Mouse (Mus musculus) cortical plate, adult 2 months (tissue): ENCODE results near the gene Tef. TPM values are rescaled to one million over a fixed set of nuclear protein-coding genes. Genes with fewer than 3 reads are reported as not detected.

ENCODE experiments used
- H3K27ac ChIP-seq: fragments of 200-500 bp; 2 replicates; pipeline ENCODE4 v1.5.1; 2012; ENCODE audit warnings: low read length, control low read depth, inconsistent platforms; ENCODE audit not compliant: insufficient read depth
- H3K4me1 ChIP-seq: fragments of 200-500 bp; 2 replicates; pipeline ENCODE4 v1.6.1; 2011; ENCODE audit warnings: low read length; ENCODE audit not compliant: control insufficient read depth, insufficient read depth
- H3K4me3 ChIP-seq: fragments of 200-500 bp; 2 replicates; pipeline ENCODE4 v1.5.1; 2011; ENCODE audit warnings: mild to moderate bottlenecking, low read length, control low read depth; ENCODE audit not compliant: insufficient read depth
- CTCF ChIP-seq: fragments of 200-500 bp; IDR thresholded peaks from 2 replicates; pipeline ENCODE4 v1.5.1; 2011; ENCODE audit warnings: mild to moderate bottlenecking, control low read depth, low read length; ENCODE audit not compliant: insufficient read depth; ENCODE audit errors: extremely low read depth
- POLR2A ChIP-seq: fragments of 200-500 bp; IDR thresholded peaks from 2 replicates; pipeline ENCODE4 v1.6.1; 2011; ENCODE audit warnings: mild to moderate bottlenecking, low read length, control low read depth; ENCODE audit not compliant: insufficient read depth; ENCODE audit errors: extremely low read depth
- polyA plus RNA-seq: library from polyadenylated mRNA; depleted of rRNA; stranded (reverse); fragments of >200 nt; gene quantifications from 2 replicates; pipeline ENCODE4 v1.2.3, GENCODE M21; 2012

Gene Tef
- polyA plus RNA-seq, 1 experiment = 318 TPM

DNA sequence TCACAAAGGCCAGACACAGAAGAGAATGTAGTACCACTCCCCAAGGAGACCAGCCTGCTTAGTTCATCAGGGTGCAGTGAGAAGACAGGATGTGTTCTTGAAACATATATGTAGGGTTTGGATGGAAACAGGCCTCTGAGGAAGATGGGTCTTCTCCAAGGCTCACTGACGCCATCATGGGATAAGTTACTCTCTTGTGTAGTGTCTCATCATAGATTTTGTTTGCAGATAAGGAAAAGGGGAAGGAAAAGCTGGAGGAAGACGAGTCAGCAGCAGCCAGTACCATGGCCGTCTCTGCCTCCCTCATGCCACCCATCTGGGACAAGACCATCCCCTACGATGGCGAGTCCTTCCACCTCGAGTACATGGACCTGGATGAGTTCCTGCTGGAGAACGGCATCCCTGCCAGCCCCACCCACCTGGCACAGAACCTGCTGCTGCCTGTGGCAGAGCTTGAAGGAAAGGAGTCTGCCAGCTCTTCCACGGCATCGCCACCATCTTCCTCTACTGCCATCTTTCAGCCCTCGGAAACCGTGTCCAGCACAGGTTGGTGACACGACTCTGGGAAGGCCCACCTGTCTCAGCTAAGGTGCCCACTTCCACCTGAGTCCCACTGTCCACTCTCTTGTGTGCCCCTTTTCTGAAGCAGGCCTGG, 12.6 kb downstream of the Tef start:
- TF ChIP-seq POLR2A (0 out of 2 replicates have a peak, but pooled peaks have one; percentile 18), CTCF (no peak)
- no peak overlapping the region for H3K27ac ChIP-seq
- peaks cover 13% of the 10 kb centered on the region; the same call in 1 of the 2 replicates for H3K4me1 ChIP-seq
- H3K4me3 ChIP-seq = no peak overlapping the region

DNA sequence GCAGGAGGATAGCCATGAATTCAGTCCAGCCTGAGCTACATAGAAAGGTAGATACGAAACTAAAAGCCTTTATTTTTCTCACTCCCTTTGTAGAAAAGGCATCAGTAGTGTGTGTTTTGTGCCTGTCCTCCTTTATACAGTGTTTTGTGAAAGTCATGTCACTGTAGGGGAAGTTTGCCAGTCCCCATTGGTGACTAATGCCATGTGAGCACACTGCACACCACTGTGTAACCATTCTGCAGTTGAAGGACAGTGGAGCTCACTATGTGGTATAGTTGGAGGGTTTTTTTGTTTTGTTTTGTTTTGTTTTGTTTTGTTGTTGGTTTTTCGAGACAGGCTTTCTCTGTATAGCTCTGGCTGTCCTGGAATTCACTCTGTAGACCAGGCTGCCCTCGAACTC, 16.2 kb downstream of the Tef start:
- no peak overlapping the region for H3K4me3 ChIP-seq
- H3K27ac ChIP-seq = no peak overlapping the region
- TF ChIP-seq CTCF = no peak
- no peak for TF ChIP-seq POLR2A
- H3K4me1 ChIP-seq = peaks cover 7% of the 10 kb centered on the region; the same call in 1 of the 2 replicates

DNA sequence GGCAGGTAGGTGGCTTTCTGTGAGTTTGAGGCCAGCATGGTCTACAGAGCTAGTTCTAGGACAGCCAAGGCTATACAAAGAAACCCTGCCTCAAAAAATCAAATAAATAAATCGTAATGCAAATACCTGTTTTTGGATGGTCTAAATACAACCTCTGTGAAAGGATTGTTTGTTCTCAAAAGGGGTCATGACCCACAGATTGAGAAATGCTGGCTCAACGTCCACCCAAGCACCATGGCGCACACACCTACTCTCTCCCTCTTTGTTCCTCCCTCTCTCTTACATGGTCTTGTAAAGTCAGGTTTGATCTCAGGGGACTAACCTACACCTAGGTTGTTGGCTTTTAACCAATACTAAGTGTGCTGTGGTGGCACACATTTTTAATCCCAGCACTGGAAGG, 20.4 kb downstream of the Tef start:
- H3K27ac ChIP-seq = no peak overlapping the region
- H3K4me3 ChIP-seq = no peak overlapping the region
- no peaks in the 10 kb centered on the region for H3K4me1 ChIP-seq
- TF ChIP-seq CTCF = no peak
- no peak for TF ChIP-seq POLR2A

DNA sequence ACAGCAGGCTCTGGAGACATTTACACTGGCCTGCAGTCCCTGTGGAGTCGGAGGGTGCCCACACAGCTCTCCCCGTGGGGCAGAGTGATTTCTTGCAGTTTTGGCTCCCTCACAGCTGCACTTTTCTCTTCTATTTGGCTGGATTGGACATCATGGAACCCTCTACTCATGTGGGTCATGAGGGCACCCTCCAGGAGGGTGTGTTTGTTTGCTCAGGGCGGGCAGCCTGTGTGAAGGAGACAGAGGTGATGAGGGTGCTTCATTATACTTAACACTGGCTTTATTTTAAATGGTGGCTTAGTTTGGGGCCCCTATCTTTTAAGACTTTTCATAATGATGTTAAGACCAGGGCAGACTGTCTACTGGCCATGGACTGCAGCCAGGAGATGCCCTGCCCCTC, 22.6 kb downstream of the Tef start:
- H3K4me3 ChIP-seq = no peak overlapping the region
- no peak for TF ChIP-seq POLR2A
- no peak for TF ChIP-seq CTCF
- no peaks in the 10 kb centered on the region for H3K4me1 ChIP-seq
- no peak overlapping the region for H3K27ac ChIP-seq

DNA sequence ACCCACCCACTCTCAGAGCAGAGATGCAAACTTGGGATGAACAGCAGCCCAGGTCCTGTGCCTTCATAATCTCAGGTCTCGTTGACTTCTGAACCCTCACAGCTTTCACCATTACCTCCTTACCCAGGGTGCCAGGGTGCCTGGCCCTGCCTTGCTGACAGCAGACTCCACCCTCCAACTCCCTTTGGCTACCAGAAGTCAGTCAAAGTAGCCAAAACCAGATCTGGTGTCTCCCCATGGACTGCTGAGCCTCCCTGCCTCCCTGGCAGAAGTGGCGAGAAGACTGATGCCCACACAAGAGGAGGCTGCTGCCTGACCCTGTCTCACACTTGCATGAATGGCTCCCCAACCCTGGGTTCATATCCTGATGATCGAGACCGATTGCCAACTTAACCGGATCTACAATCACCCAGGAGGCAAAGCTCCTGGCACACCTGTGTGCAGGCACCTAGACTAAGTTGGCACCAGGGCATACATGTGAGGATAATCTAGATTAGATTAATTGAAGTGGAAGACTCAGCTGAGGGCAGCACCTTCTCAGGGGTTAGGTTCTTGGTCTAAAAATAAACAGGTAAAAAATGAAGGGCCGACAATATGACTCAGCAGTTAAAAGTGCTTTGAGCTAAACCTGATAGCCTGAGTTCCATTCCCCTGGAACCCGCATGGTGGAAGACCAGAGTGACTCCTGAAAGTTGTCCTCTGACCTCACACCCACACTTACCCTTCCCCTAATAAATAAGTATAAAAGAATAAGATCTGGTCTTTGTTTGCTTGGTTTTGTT, 26.4 kb downstream of the Tef start:
- Histone ChIP-seq H3K4me1 (no peaks in the 10 kb centered on the region), H3K4me3 (no peak overlapping the region), H3K27ac (no peak overlapping the region)
- TF ChIP-seq POLR2A = no peak

DNA sequence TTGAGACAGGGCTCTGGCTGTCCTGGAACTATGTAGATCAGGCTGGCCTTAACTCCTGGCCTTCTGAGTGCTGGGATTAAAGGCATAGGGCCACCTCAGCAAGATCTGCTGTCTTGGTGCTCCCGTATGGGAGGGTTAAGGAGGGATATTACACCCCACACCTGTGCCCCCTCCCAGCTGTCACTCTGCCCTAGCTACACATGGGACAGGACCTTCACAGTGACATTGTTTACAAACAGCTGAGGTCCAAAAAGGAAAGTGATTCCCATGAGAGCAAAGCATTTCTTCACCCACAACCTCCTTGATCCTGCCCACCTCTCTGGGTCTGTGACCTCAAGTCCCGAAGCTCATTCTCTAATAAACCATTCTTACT, 27.0 kb downstream of the Tef start:
- no peak for TF ChIP-seq POLR2A
- no peak for TF ChIP-seq CTCF
- no peaks in the 10 kb centered on the region for H3K4me1 ChIP-seq
- no peak overlapping the region for H3K4me3 ChIP-seq
- H3K27ac ChIP-seq = no peak overlapping the region

DNA sequence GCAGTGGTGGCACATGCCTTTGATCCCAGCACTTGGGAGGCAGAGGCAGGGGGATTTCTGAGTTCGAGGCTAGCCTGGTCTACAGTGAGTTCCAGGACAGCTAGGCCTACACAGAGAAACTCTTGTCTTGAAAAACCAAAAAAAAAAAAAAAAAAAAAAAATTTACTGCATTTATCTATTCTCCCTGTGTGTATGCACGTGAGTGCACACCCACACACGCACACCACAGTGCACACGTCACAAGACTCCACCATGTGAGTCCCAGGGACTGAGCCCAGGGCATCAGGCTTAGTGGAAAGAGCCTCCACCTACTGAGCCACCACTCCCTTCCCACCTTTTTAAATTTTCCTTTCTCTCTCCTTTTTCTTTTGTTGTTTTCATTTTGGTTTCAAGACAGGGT, 28.3 kb downstream of the Tef start:
- Histone ChIP-seq H3K27ac (no peak overlapping the region), H3K4me3 (no peak overlapping the region), H3K4me1 (no peaks in the 10 kb centered on the region)
- TF ChIP-seq POLR2A = no peak
- TF ChIP-seq CTCF = no peak

DNA sequence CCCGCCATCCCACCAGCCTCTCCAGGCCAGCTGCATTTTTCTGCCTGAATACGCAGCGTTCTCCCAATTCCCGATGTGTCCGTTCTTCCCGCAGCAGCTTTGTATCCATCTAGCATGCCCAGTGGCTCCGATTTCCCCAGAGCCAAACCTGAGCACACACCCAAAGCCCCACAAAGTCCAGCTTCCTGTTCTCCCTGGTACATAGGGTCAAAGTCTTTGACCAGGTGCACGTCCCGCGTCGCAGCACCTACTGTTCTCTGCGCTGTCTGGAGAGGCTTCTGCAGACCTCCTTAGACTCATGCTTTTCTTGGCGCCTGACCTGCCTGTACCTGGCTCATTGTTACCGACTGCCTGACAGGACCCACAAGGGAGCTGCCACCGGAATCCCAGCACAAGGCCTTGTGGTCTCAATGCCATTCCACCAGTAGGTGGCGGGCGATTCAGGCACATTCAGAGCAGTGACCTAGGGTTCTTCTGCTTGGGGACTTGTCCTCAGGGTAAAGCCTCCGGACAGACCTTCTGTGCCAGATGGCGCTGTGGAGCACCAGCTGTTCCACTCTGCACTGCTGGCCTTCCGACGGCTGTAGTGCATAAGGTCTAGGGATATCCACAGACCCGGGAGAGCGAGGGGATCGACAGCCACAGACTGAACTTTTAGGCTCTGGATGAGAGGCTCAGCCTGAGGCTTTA, 29.1 kb downstream of the Tef start:
- H3K27ac ChIP-seq = no peak overlapping the region
- H3K4me1 ChIP-seq = 0 out of 2 replicates have a peak, but pooled peaks cover 1% of the 10 kb centered on the region
- peak; percentile 89 for TF ChIP-seq CTCF
- no peak for TF ChIP-seq POLR2A
- no peak overlapping the region for H3K4me3 ChIP-seq

DNA sequence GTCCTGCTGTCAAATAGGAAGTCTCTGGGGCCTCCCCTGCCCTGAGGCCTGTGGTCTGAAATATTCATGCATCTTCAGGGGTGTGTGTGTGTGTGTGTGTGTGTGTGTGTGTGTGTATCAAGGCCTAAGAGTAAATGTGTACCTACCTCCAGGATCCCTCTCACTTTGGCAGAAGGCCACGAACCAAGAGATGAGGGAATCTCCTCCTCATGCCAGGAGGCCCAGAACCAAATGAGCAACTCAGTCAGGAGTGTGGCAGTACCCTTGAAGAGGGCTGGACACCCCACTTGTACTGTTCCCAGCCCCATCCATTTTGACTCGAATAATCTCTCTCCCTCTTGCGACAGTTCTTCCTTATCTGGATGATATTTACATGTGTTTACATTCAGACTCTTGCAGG, 30.0 kb downstream of the Tef start:
- Histone ChIP-seq H3K4me3 (no peak overlapping the region), H3K4me1 (peaks cover 2% of the 10 kb centered on the region; the same call in 1 of the 2 replicates), H3K27ac (no peak overlapping the region)
- no peak for TF ChIP-seq POLR2A
- no peak for TF ChIP-seq CTCF
